Mouse (Mus musculus) heart, embryonic 14.5 days (tissue): ENCODE data around the gene Dcst1. TPM values are rescaled to one million over a fixed set of nuclear protein-coding genes. Genes with fewer than 3 reads are reported as not detected.

ENCODE experiments used
- ATAC-seq: fragments of 200-750 bp; cut with Nextera tagmentation; 2 replicates; pipeline ENCODE4 v1.8.0; 2017; ENCODE audit warnings: low read depth, moderate TSS enrichment; ENCODE audit not compliant: insufficient number of reproducible peaks, insufficient read depth, low FRiP score
- H3K27ac ChIP-seq, 2 experiments: fragments of 200-500 bp in 1 of 2; fragments of 300-500 bp in 1 of 2; sonication (generic) in 1 of 2; replicated peaks in 1 of 2; 2 replicates each; pipeline ENCODE4 v1.5.1; 2012 to 2014; ENCODE audit warnings: low read depth in 2 of 2, low read length in 2 of 2, control low read depth in 1 of 2, mild to moderate bottlenecking in 1 of 2, mixed read lengths in 1 of 2; ENCODE audit not compliant: control insufficient read depth in 1 of 2, insufficient read depth in 1 of 2
- H3K27me3 ChIP-seq: fragments of 300-500 bp; sonication (generic); 2 replicates; pipeline ENCODE4 v1.6.1; 2014; ENCODE audit warnings: mild to moderate bottlenecking, low read length, control low read depth; ENCODE audit not compliant: control insufficient read depth, insufficient read depth
- H3K36me3 ChIP-seq: fragments of 300-500 bp; sonication (generic); 2 replicates; pipeline ENCODE4 v1.6.1; 2014; ENCODE audit warnings: mild to moderate bottlenecking, control low read depth, low read length, mixed read lengths; ENCODE audit not compliant: control insufficient read depth, insufficient read depth
- H3K4me1 ChIP-seq, 2 experiments: fragments of 200-500 bp in 1 of 2; fragments of 300-500 bp in 1 of 2; sonication (generic) in 1 of 2; 2 replicates each; pipeline ENCODE4 v1.6.1; 2012 to 2014; ENCODE audit warnings: low read length in 2 of 2, control low read depth in 1 of 2, mixed read lengths in 1 of 2; ENCODE audit not compliant: control insufficient read depth in 2 of 2, insufficient read depth in 2 of 2
- H3K4me2 ChIP-seq: fragments of 300-500 bp; sonication (generic); 2 replicates; pipeline ENCODE4 v1.6.1; 2014; ENCODE audit warnings: mild to moderate bottlenecking, low read length
- H3K4me3 ChIP-seq, 2 experiments: fragments of 200-500 bp in 1 of 2; fragments of 300-500 bp in 1 of 2; sonication (generic) in 1 of 2; 2 replicates each; pipeline ENCODE4 v1.5.1; 2012 to 2014; ENCODE audit warnings: low read length in 2 of 2, mild to moderate bottlenecking in 2 of 2, control low read depth in 1 of 2, low read depth in 1 of 2, moderate library complexity in 1 of 2; ENCODE audit not compliant: control insufficient read depth in 1 of 2, insufficient read depth in 1 of 2
- H3K9ac ChIP-seq: fragments of 300-500 bp; sonication (generic); 2 replicates; pipeline ENCODE4 v1.6.1; 2014; ENCODE audit warnings: mild to moderate bottlenecking, low read length
- H3K9me3 ChIP-seq: fragments of 300-500 bp; sonication (generic); 2 replicates; pipeline ENCODE4 v1.6.1; 2016; ENCODE audit warnings: low read length, control low read depth; ENCODE audit not compliant: control insufficient read depth
- WGBS: fragments of 180-500 bp; shearing (Covaris S2); extraction: QIAGEN DNeasy Blood & Tissue Kit; methylation state at CpG from one replicate; pipeline ENCODE4 v1.1.7; 2014; 5-methylcytosine and 5-hydroxymethylcytosine counted together
- polyA plus RNA-seq: library from polyadenylated mRNA; unstranded; fragments of >200 nt; fragmentation: Nextera tagmentation; extraction: Ambion mirVana; gene quantifications from 2 replicates; pipeline ENCODE4 v1.2.1, GENCODE M21; 2014

Dcst1 gene
- polyA plus RNA-seq, 1 experiment from 2014 or later, result 0.18 TPM

GRCm38 (mm10) chr3:89401329-89401728 is 36.3 kb upstream of the Dcst1 start:
- Histone ChIP-seq H3K27me3 (no peaks in the 10 kb centered on the region), H3K27ac (no peak overlapping the region), H3K9ac (no peak overlapping the region), H3K4me1 (peaks cover 4 to 7% of the 10 kb centered on the region in 2 experiments), H3K4me3 (no peak overlapping the region), H3K36me3 (peaks cover 55% of the 10 kb centered on the region), H3K4me2 (no peak overlapping the region), H3K9me3 (no peaks in the 10 kb centered on the region)
- 84% methylated on average over 7 of the region's 7 CpGs for WGBS
- no peak for ATAC-seq

DNA sequence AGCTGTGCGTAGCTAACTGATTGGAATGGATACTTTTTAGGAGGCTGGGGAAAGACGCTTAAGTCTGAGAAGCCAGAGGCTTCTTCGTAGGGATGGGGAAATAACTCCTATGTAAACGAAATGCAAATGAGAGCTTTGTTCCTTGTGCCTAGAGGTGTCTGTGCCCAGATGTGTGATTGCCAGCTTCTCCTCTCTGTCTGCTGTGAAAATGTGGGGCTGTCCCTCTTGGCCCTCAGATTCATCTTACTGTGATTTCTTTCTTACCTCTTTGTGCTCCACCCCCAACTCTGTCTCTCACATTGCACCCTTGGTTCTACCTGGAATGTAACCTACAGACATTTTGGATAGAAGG is 31.6 kb upstream of the Dcst1 start:
- no peaks in the 10 kb centered on the region for H3K9me3 ChIP-seq
- peaks cover 12 to 18% of the 10 kb centered on the region in 2 experiments for H3K4me1 ChIP-seq
- peak overlapping the region; percentile 93 for H3K4me2 ChIP-seq
- H3K27me3 ChIP-seq, result no peaks in the 10 kb centered on the region
- H3K27ac ChIP-seq, result peak overlapping the region; percentile 42 to 86
- H3K36me3 ChIP-seq, result peaks cover 13% of the 10 kb centered on the region
- peak overlapping the region; percentile 58 to 62 for H3K4me3 ChIP-seq
- H3K9ac ChIP-seq, result peak overlapping the region; percentile 67
- 0% methylated on average over 4 of the region's 4 CpGs for WGBS
- no peak for ATAC-seq

DNA sequence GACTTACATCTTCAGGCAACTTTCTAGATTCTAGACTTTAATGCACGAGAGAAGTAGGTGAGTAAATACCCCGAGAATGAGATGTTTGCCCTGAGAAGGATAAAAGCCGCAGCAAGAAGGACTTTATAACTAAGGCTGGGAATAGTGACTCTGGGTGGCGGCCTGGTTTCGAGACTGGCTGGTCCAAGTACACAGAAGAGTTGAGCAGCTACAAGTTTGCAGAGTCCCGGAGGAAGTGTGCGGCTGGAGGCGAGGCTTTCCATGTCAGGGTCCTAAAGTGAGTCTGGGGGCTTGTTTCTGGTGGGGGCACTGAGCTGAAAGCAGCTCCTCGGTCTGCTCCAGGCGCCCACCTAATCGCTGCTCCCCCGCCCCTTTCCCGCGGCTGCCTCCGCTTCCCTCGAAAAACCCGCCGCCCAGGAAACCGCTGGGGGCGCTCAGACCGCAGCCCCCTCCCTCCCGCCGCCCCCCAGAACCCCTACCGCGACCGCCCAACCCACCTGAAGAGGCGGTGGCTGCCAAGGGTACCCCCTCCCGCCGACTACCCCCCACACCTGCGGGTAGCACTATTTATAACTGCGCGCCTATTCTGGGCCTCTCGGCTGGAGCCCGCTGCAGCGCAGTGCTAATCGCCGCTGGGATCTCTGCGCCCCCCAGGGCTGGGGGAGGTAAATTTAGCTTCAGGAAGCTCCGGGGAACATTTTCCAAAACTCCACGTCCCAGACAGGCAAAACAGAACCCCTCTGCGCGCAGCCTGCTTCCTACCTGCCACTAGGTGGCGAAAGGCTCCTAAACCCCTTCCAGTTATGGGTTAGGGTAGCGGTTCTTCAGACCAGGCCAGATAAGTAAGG is 31.0 kb upstream of the Dcst1 start:
- peaks cover 14 to 23% of the 10 kb centered on the region in 2 experiments for H3K4me1 ChIP-seq
- no peaks in the 10 kb centered on the region for H3K27me3 ChIP-seq
- H3K4me2 ChIP-seq, result peak overlapping the region; percentile 93
- WGBS, result under 1% methylated on average over 44 of the region's 44 CpGs
- H3K4me3 ChIP-seq, result peak overlapping the region; percentile 58 to 62
- peak overlapping the region; percentile 67 for H3K9ac ChIP-seq
- peaks cover 7% of the 10 kb centered on the region; the same call in 1 of the 2 replicates for H3K36me3 ChIP-seq
- no peaks in the 10 kb centered on the region for H3K9me3 ChIP-seq
- ATAC-seq, result no peak
- peak overlapping the region; percentile 73 to 86 for H3K27ac ChIP-seq

- H3K36me3 ChIP-seq, result peaks cover 6% of the 10 kb centered on the region; the same call in 1 of the 2 replicates
- peak overlapping the region; percentile 73 to 86 for H3K27ac ChIP-seq
- WGBS, result 4% methylated on average over 10 of the region's 10 CpGs
- H3K4me3 ChIP-seq, result peak overlapping the region; percentile 58 to 62
- no peaks in the 10 kb centered on the region for H3K27me3 ChIP-seq
- peak overlapping the region; percentile 67 for H3K9ac ChIP-seq
- H3K4me2 ChIP-seq, result peak overlapping the region; percentile 93
- ATAC-seq, result no peak
- H3K4me1 ChIP-seq, result peaks cover 18 to 30% of the 10 kb centered on the region in 2 experiments
- H3K9me3 ChIP-seq, result no peaks in the 10 kb centered on the region
These were observed 30.4 kb upstream of the Dcst1 start for GRCm38 (mm10) chr3:89395419-89395805.

DNA sequence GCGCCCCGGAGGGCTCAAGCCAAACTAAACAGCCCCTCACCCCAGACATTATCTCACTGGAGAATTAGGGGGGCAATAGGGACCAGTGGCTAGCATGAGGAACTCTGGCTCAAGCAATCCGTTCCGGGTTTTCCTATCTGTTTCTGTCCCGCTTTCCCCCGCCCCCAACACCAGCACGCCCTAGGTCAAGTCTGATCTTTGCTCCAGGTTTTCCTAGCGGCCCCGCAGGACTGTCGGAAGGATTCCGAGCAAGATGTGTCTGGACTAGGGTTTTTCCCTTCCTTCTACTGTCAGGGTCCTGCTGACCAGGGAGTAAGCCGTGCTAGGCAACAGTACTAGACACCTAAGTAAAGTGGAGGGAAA is 29.8 kb upstream of the Dcst1 start:
- no peaks in the 10 kb centered on the region for H3K9me3 ChIP-seq
- peak overlapping the region; percentile 67 for H3K9ac ChIP-seq
- H3K27ac ChIP-seq, result peak overlapping the region; percentile 73 to 86
- peak overlapping the region; percentile 93 for H3K4me2 ChIP-seq
- H3K4me1 ChIP-seq, result peaks cover 22 to 33% of the 10 kb centered on the region in 2 experiments
- peak; percentile 10 for ATAC-seq
- H3K4me3 ChIP-seq, result peak overlapping the region; percentile 58 to 62
- H3K36me3 ChIP-seq, result peaks cover 2% of the 10 kb centered on the region; the same call in 1 of the 2 replicates
- H3K27me3 ChIP-seq, result no peaks in the 10 kb centered on the region
- under 1% methylated on average over 12 of the region's 12 CpGs for WGBS

- H3K27ac ChIP-seq, result peak within 1 kb of the TSS; percentile 78 to 86
- H3K9ac ChIP-seq, result peak within 1 kb of the TSS; percentile 67
- H3K27me3 ChIP-seq, result no peaks in the 10 kb centered on the region
- peak; percentile 35 for ATAC-seq
- WGBS, result under 1% methylated on average over 40 of the region's 42 CpGs
- H3K36me3 ChIP-seq, result no peaks in the 10 kb centered on the region
- no peaks in the 10 kb centered on the region for H3K9me3 ChIP-seq
- H3K4me1 ChIP-seq, result peaks cover 22 to 37% of the 10 kb centered on the region in 2 experiments
- peak within 1 kb of the TSS; percentile 58 to 62 for H3K4me3 ChIP-seq
- H3K4me2 ChIP-seq, result peak within 1 kb of the TSS; percentile 93
These were observed 29.2 kb upstream of the Dcst1 start, which contains the start of gene Zbtb7b for GRCm38 (mm10) chr3:89394006-89394893. Gene Zbtb7b (minus strand): TSS chr3:89394776.

DNA sequence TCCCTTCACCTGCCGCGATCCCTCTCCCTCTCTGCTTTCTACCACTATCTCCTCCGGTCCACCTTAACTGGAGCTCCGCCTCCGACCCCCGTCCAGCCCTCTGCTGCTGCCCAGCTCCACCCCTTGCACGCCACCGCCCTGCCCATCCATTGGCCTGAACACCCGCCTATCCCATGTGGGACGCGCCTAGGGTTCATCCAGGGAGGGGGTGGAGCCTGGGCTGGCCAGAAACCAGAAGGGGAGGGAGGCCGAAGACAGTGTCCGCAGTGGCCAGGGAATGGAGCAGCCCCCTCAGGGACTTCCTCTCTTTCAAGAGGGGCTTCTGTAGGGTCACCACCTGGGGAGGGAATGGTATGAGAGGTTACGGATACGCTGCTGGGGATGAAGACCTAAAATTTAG is 28.6 kb upstream of the Dcst1 start:
- no peaks in the 10 kb centered on the region for H3K9me3 ChIP-seq
- H3K9ac ChIP-seq, result peak overlapping the region; percentile 67
- peak overlapping the region; percentile 93 for H3K4me2 ChIP-seq
- H3K27me3 ChIP-seq, result no peaks in the 10 kb centered on the region
- H3K4me3 ChIP-seq, result peak overlapping the region; percentile 58 to 62
- no peaks in the 10 kb centered on the region for H3K36me3 ChIP-seq
- H3K27ac ChIP-seq, result peak overlapping the region; percentile 78 to 86
- WGBS, result under 1% methylated on average over 15 of the region's 15 CpGs
- peaks cover 22 to 37% of the 10 kb centered on the region in 2 experiments for H3K4me1 ChIP-seq
- ATAC-seq, result peak; percentile 94
